In genomic region chr10:67107017-67107761, GRCm38 (mm10) we compare ENCODE assay signal across 1 mouse cellular context.
TF ChIP-seq lines count a peak whose summit lies in the region.

No protein-coding gene starts in this region.

TF ChIP-seq in ES-E14, 5 proteins besides CTCF, POLR2A, EP300 and RAD21 (continued from another document):
- TF ChIP-seq CHD2 (IDR thresholded peaks at IDR 0.05; ENCODE audit: low read depth, low read length) = peak; percentile 56; the same call in 1 of the 2 replicates
